Mouse (Mus musculus): ENCODE results near the gene Foxo1. TPM values are rescaled to one million over a fixed set of nuclear protein-coding genes. Genes with fewer than 3 reads are reported as not detected.
A peak's percentile ranks its signal among the peaks of the same experiment; 100 is the strongest.

Gene Foxo1
- total and polyA plus RNA-seq, 3 experiments: 0.31 to 2.5 TPM; not detected in 1

DNA sequence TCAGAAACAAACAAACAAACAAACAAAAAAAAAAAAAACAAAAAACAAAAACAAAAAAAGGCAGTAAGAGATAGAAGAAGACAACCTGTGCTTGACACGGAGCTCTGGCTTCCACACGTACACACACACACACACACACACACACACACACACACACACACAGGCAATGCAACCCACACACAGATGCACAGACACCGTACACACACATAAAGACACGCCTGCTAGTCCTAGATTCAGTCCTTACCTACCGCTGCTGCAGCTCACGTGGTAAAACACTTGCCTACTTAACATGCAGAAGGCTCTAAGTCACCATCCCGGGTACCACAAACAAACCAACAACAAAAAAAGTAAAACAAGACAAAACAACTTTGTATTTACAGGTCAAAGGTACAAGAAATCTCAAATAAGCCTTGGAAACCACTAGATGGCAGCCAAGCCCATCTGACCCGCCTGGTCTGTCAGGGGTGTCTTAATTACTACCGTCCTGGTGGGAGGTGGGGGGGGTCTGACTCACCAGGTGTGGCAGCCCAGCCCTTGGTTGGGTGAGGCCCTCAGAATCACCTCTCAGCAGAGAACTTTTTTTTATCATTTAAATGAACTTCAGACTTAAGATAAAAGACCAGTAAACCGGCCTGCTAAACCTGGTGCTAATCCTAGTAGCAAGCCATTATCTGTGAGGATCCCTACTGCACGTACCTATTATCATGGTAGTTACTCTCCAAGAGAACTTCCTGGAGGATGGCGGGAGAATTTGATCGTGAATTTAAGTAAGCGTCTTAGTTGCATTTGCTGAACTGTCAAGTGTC lies 14.3 kb upstream of the Foxo1 start:
- H3K36me3 ChIP-seq (ENCODE audit: control insufficient read depth in 1 of 2, insufficient read depth in 2 of 2, low read length in 2 of 2): peaks cover 0 to 2% of the 10 kb centered on the region in 2 experiments; a peak in 1 of 4 replicates

DNA sequence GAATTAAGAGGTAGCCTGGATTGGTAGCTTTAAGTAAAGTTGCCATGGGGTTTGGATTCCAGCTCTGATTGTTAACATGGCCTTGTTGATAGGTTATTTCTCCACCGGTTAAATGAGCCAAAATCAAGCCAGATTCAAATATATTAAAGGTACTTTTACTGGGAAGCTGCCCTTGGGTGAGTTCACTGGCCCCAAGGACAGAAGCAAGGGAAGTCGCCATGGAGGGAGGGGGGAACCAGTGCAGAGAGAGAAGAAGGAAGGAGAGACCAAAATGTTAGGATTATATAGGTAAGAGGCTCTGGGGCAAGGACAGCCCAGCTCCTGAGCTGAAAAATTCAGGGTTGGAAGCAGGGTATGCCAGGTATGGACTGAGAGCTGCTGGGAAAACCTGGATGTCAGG lies 13.6 kb upstream of the Foxo1 start:
- no peak overlapping the region for H3K9ac ChIP-seq (ENCODE audit: control insufficient read depth, low read depth, low read length, poor library complexity, severe bottlenecking)
- no peak overlapping the region for H3K27ac ChIP-seq (ENCODE audit: control insufficient read depth, low read depth, low read length)
- no peaks in the 10 kb centered on the region; a peak in 1 of 4 replicates for H3K4me1 ChIP-seq (ENCODE audit: control insufficient read depth in 1 of 2, insufficient read depth in 2 of 2, low read length in 2 of 2)
- no peaks in the 10 kb centered on the region for H3K79me2 ChIP-seq (ENCODE audit: control insufficient read depth, insufficient read depth, low read length, poor library complexity)
- H3K36me3 ChIP-seq (ENCODE audit: control insufficient read depth in 1 of 2, insufficient read depth in 2 of 2, low read length in 2 of 2): peaks cover 0 to 2% of the 10 kb centered on the region in 2 experiments; a peak in 1 of 4 replicates
- no peaks in the 10 kb centered on the region for H3K9me3 ChIP-seq (replicated peaks; ENCODE audit: insufficient read depth, low read length)
- no peak for DNase-seq (ENCODE audit: low read depth, low spot score)
- no peaks in the 10 kb centered on the region for H3K27me3 ChIP-seq (ENCODE audit: control insufficient read depth in 1 of 2, insufficient read depth in 2 of 2, low read length in 2 of 2)
- no peak overlapping the region for H3K4me3 ChIP-seq (ENCODE audit: control insufficient read depth in 1 of 2, insufficient read depth in 1 of 2, low read depth in 2 of 2, low read length in 2 of 2)
- TF ChIP-seq KAT2A (conservative IDR thresholded peaks at IDR 0.05; ENCODE audit: low read depth, low read length) (no peak), ZNF384 (IDR thresholded peaks at IDR 0.05; ENCODE audit: low read depth, low read length) (no peak), SIN3A (IDR thresholded peaks at IDR 0.05; ENCODE audit: low read length) (no peak), ZMIZ1 (IDR thresholded peaks at IDR 0.05; ENCODE audit: low read depth, low read length) (no peak), CTCF (IDR thresholded peaks at IDR 0.05 in 2 of 3, conservative IDR thresholded peaks at IDR 0.05 in 1 of 3; ENCODE audit: control insufficient read depth in 1 of 3, insufficient read depth in 1 of 3, low read depth in 2 of 3, low read length in 3 of 3, poor library complexity in 1 of 3, severe bottlenecking in 1 of 3) (no peak), HCFC1 (IDR thresholded peaks at IDR 0.05; ENCODE audit: low read depth, low read length) (no peak), TCF12 (IDR thresholded peaks at IDR 0.05; ENCODE audit: low read depth, low read length) (no peak), JUND (IDR thresholded peaks at IDR 0.05; ENCODE audit: low read depth, low read length) (no peak), ELF1 (IDR thresholded peaks at IDR 0.05; ENCODE audit: low read depth, low read length) (no peak), ZKSCAN1 (IDR thresholded peaks at IDR 0.05; ENCODE audit: low read depth, low read length) (no peak), CHD1 (IDR thresholded peaks at IDR 0.05; ENCODE audit: low read depth, low read length) (no peak), MAX (IDR thresholded peaks at IDR 0.05; ENCODE audit: low read length) (no peak), TAL1 (IDR thresholded peaks at IDR 0.05; ENCODE audit: low read length) (no peak), EP300 (IDR thresholded peaks at IDR 0.05; ENCODE audit: low read depth in 1 of 2, low read length in 2 of 2) (no peak), E2F4 (IDR thresholded peaks at IDR 0.05; ENCODE audit: borderline replicate concordance, low read depth, low read length) (no peak), POLR2A (IDR thresholded peaks at IDR 0.05; ENCODE audit: control insufficient read depth in 1 of 2, insufficient read depth in 1 of 2, low read depth in 1 of 2, low read length in 2 of 2, poor library complexity in 1 of 2) (no peak), UBTF (IDR thresholded peaks at IDR 0.05; ENCODE audit: borderline replicate concordance, insufficient read depth, low read depth, low read length) (no peak), USF2 (IDR thresholded peaks at IDR 0.05; ENCODE audit: borderline replicate concordance in 1 of 2, insufficient read depth in 1 of 2, low read depth in 1 of 2, low read length in 2 of 2) (no peak), MAZ (IDR thresholded peaks at IDR 0.05; ENCODE audit: low read depth, low read length) (no peak), POLR2AphosphoS2 (IDR thresholded peaks at IDR 0.05; ENCODE audit: low read length) (no peak)

More for the DNA sequence above, 14.3 kb upstream of the Foxo1 start:
- H3K79me2 ChIP-seq (ENCODE audit: control insufficient read depth, insufficient read depth, low read length, poor library complexity): no peaks in the 10 kb centered on the region
- H3K9me3 ChIP-seq (replicated peaks; ENCODE audit: insufficient read depth, low read length): no peaks in the 10 kb centered on the region
- H3K27me3 ChIP-seq (ENCODE audit: control insufficient read depth in 1 of 2, insufficient read depth in 2 of 2, low read length in 2 of 2): no peaks in the 10 kb centered on the region
- no peak overlapping the region for H3K9ac ChIP-seq (ENCODE audit: control insufficient read depth, low read depth, low read length, poor library complexity, severe bottlenecking)
- no peaks in the 10 kb centered on the region; a peak in 1 of 4 replicates for H3K4me1 ChIP-seq (ENCODE audit: control insufficient read depth in 1 of 2, insufficient read depth in 2 of 2, low read length in 2 of 2)
- DNase-seq (ENCODE audit: low read depth, low spot score): peak; percentile 54
- no peak overlapping the region for H3K27ac ChIP-seq (ENCODE audit: control insufficient read depth, low read depth, low read length)
- TF ChIP-seq MYC (IDR thresholded peaks at IDR 0.05; ENCODE audit: low read depth, low read length) (no peak), ZC3H11A (IDR thresholded peaks at IDR 0.05; ENCODE audit: low read depth, low read length) (peak; percentile 45), USF2 (IDR thresholded peaks at IDR 0.05; ENCODE audit: borderline replicate concordance in 1 of 2, insufficient read depth in 1 of 2, low read depth in 1 of 2, low read length in 2 of 2) (no peak), KAT2A (conservative IDR thresholded peaks at IDR 0.05; ENCODE audit: low read depth, low read length) (no peak), TCF12 (IDR thresholded peaks at IDR 0.05; ENCODE audit: low read depth, low read length) (no peak), USF1 (IDR thresholded peaks at IDR 0.05; ENCODE audit: low read depth, low read length) (no peak), CTCF (IDR thresholded peaks at IDR 0.05 in 2 of 3, conservative IDR thresholded peaks at IDR 0.05 in 1 of 3; ENCODE audit: control insufficient read depth in 1 of 3, insufficient read depth in 1 of 3, low read depth in 2 of 3, low read length in 3 of 3, poor library complexity in 1 of 3, severe bottlenecking in 1 of 3) (peak; percentile 40 to 74 (median 68)), TBP (IDR thresholded peaks at IDR 0.05; ENCODE audit: low read depth, low read length) (no peak), JUND (IDR thresholded peaks at IDR 0.05; ENCODE audit: low read depth, low read length) (no peak), MAFK (IDR thresholded peaks at IDR 0.05; ENCODE audit: borderline replicate concordance, low read depth, low read length) (no peak), NELFE (IDR thresholded peaks at IDR 0.05; ENCODE audit: low read depth, low read length) (no peak), HCFC1 (IDR thresholded peaks at IDR 0.05; ENCODE audit: low read depth, low read length) (no peak), POLR2AphosphoS2 (IDR thresholded peaks at IDR 0.05; ENCODE audit: low read length) (no peak), ELF1 (IDR thresholded peaks at IDR 0.05; ENCODE audit: low read depth, low read length) (no peak), RAD21 (IDR thresholded peaks at IDR 0.05; ENCODE audit: low read depth, low read length) (peak; percentile 75), SMC3 (IDR thresholded peaks at IDR 0.05; ENCODE audit: low read depth, low read length) (peak; percentile 51), CHD1 (IDR thresholded peaks at IDR 0.05; ENCODE audit: low read depth, low read length) (no peak), MEF2A (IDR thresholded peaks at IDR 0.05; ENCODE audit: extremely low read depth, insufficient replicate concordance, low read depth, low read length, poor library complexity, severe bottlenecking) (no peak), RCOR1 (IDR thresholded peaks at IDR 0.05; ENCODE audit: low read depth, low read length) (no peak), GABPA (IDR thresholded peaks at IDR 0.05; ENCODE audit: low read depth, low read length) (no peak), MAZ (IDR thresholded peaks at IDR 0.05; ENCODE audit: low read depth, low read length) (no peak)
- H3K4me3 ChIP-seq (ENCODE audit: control insufficient read depth in 1 of 2, insufficient read depth in 1 of 2, low read depth in 2 of 2, low read length in 2 of 2): no peak overlapping the region
